Mouse (Mus musculus): ENCODE results near the gene Bhlhe23. TPM values are rescaled to one million over a fixed set of nuclear protein-coding genes. Genes with fewer than 3 reads are reported as not detected.

The Bhlhe23 gene
- polyA plus RNA-seq, 1 experiment from 2014 or later: not detected

GRCm38 (mm10) chr2:180742820-180743219 is 33.9 kb downstream of the Bhlhe23 start:
- Histone ChIP-seq H3K27ac (replicated peaks) (no peak overlapping the region), H3K4me3 (no peak overlapping the region), H3K9ac (no peak overlapping the region), H3K9me3 (no peaks in the 10 kb centered on the region), H3K4me2 (no peak overlapping the region), H3K36me3 (no peaks in the 10 kb centered on the region), H3K4me1 (no peaks in the 10 kb centered on the region), H3K27me3 (replicated peaks) (peaks cover 39% of the 10 kb centered on the region)
- 74% methylated on average over 6 of the region's 6 CpGs for WGBS
- ATAC-seq (ENCODE audit: extremely low read depth, insufficient number of reproducible peaks, low FRiP score, low TSS enrichment): no peak

DNA sequence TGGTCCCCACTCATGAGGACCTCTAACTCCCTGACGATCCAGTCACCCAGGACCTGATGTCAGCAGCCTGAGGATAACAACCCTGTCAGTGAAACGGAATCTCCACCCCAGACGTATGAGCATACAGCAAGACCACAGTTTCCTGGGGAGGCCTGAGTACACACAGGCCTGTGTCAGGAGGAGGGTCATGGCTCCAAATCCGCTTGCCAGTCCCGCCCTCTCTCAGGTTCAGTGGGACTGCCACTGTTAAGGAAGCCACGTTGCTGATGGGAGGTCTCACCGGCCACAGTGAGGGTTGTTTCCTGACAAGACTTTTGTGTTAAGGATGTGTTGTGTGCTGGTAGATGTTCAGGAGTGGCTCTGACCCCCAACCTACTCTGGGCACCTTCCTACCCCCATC is 35.3 kb downstream of the Bhlhe23 start:
- no peak for ATAC-seq (ENCODE audit: extremely low read depth, insufficient number of reproducible peaks, low FRiP score, low TSS enrichment)
- no peaks in the 10 kb centered on the region for H3K9me3 ChIP-seq
- no peaks in the 10 kb centered on the region for H3K36me3 ChIP-seq
- WGBS: 61% methylated on average over 7 of the region's 7 CpGs
- H3K4me3 ChIP-seq: no peak overlapping the region
- no peak overlapping the region for H3K4me2 ChIP-seq
- H3K27me3 ChIP-seq (replicated peaks): peaks cover 30% of the 10 kb centered on the region
- H3K27ac ChIP-seq (replicated peaks): no peak overlapping the region
- no peaks in the 10 kb centered on the region for H3K4me1 ChIP-seq
- H3K9ac ChIP-seq: no peak overlapping the region

GRCm38 (mm10) chr2:180740349-180740748 is 36.4 kb downstream of the Bhlhe23 start:
- Histone ChIP-seq H3K4me3 (no peak overlapping the region), H3K4me1 (no peaks in the 10 kb centered on the region), H3K27ac (replicated peaks) (no peak overlapping the region), H3K27me3 (replicated peaks) (peaks cover 24% of the 10 kb centered on the region), H3K9me3 (no peaks in the 10 kb centered on the region), H3K36me3 (no peaks in the 10 kb centered on the region), H3K9ac (no peak overlapping the region), H3K4me2 (no peak overlapping the region)
- 27% methylated on average over 3 of the region's 3 CpGs for WGBS
- ATAC-seq (ENCODE audit: extremely low read depth, insufficient number of reproducible peaks, low FRiP score, low TSS enrichment): no peak

GRCm38 (mm10) chr2:180737984-180738383 is 38.7 kb downstream of the Bhlhe23 start:
- peaks cover 30% of the 10 kb centered on the region for H3K27me3 ChIP-seq (replicated peaks)
- no peaks in the 10 kb centered on the region for H3K4me1 ChIP-seq
- H3K4me2 ChIP-seq: no peak overlapping the region
- no peak for ATAC-seq (ENCODE audit: extremely low read depth, insufficient number of reproducible peaks, low FRiP score, low TSS enrichment)
- no peaks in the 10 kb centered on the region for H3K9me3 ChIP-seq
- no peak overlapping the region for H3K27ac ChIP-seq (replicated peaks)
- 54% methylated on average over 2 of the region's 2 CpGs for WGBS
- H3K9ac ChIP-seq: no peak overlapping the region
- no peaks in the 10 kb centered on the region for H3K36me3 ChIP-seq
- H3K4me3 ChIP-seq: no peak overlapping the region

DNA sequence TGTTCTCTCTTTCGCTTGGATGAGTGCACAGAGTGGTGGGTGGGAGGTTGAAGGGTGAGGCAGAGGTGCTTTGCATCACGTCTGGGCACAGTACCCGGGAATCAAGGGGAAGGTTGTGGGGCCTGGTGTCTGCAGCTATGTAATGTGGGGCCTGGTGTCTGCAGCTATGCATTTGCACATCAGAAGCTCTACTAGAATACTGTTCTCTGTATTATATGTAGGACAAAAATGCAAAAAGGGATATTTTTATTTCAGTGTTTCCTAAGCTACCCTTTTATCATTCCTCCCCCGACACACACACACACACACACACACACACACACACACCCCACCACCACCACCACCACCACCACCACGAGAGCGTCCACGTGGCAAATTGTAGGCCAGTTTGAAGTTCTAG is 41.5 kb downstream of the Bhlhe23 start:
- 0 out of 2 replicates have a peak, but pooled peaks cover 2% of the 10 kb centered on the region for H3K4me1 ChIP-seq
- H3K4me3 ChIP-seq: no peak overlapping the region
- no peak overlapping the region for H3K9ac ChIP-seq
- WGBS: 73% methylated on average over 7 of the region's 7 CpGs
- no peaks in the 10 kb centered on the region for H3K36me3 ChIP-seq
- H3K27ac ChIP-seq (replicated peaks): no peak overlapping the region
- no peak overlapping the region for H3K4me2 ChIP-seq
- ATAC-seq (ENCODE audit: extremely low read depth, insufficient number of reproducible peaks, low FRiP score, low TSS enrichment): no peak
- peaks cover 26% of the 10 kb centered on the region for H3K27me3 ChIP-seq (replicated peaks)
- H3K9me3 ChIP-seq: no peaks in the 10 kb centered on the region

- ATAC-seq (ENCODE audit: extremely low read depth, insufficient number of reproducible peaks, low FRiP score, low TSS enrichment): no peak
- Histone ChIP-seq H3K36me3 (no peaks in the 10 kb centered on the region), H3K4me3 (no peak overlapping the region), H3K9ac (no peak overlapping the region), H3K4me2 (no peak overlapping the region), H3K27ac (replicated peaks) (no peak overlapping the region), H3K4me1 (0 out of 2 replicates have a peak, but pooled peaks cover 2% of the 10 kb centered on the region), H3K27me3 (replicated peaks) (peaks cover 24% of the 10 kb centered on the region; the same call in 1 of the 2 replicates), H3K9me3 (no peaks in the 10 kb centered on the region)
- WGBS: 60% methylated on average over 6 of the region's 6 CpGs
These were observed 44.7 kb downstream of the Bhlhe23 start for GRCm38 (mm10) chr2:180731984-180732383.

DNA sequence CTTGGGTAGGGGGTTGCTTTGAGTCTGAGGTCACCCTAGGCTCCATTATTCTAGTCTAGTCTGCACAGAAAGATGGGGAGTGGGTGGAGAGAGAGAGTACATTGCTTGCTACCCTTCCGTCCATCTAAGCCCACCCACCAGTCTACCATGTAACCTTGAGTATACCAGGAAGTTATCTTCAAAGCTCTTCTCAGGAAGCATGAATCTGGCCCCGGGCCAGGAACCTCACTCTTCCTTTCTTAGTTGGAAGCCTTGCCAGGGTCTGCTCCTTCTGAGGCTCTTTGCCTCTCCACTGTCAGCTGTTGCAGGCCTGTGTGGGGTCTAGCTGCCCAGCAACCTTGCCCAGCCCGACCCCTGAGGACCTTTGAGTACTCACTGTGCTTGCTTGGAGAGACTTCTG is 45.7 kb downstream of the Bhlhe23 start:
- Histone ChIP-seq H3K27me3 (replicated peaks) (peaks cover 24% of the 10 kb centered on the region; the same call in 1 of the 2 replicates), H3K9ac (no peak overlapping the region), H3K27ac (replicated peaks) (no peak overlapping the region), H3K9me3 (no peaks in the 10 kb centered on the region), H3K4me3 (no peak overlapping the region), H3K36me3 (no peaks in the 10 kb centered on the region), H3K4me2 (no peak overlapping the region), H3K4me1 (0 out of 2 replicates have a peak, but pooled peaks cover 2% of the 10 kb centered on the region)
- WGBS: 52% methylated on average over 3 of the region's 3 CpGs
- no peak for ATAC-seq (ENCODE audit: extremely low read depth, insufficient number of reproducible peaks, low FRiP score, low TSS enrichment)

- H3K4me1 ChIP-seq: peaks cover 18% of the 10 kb centered on the region
- H3K36me3 ChIP-seq: peaks cover 15% of the 10 kb centered on the region
- no peak overlapping the region for H3K27ac ChIP-seq (replicated peaks)
- H3K27me3 ChIP-seq (replicated peaks): peaks cover 9% of the 10 kb centered on the region; the same call in 1 of the 2 replicates
- ATAC-seq (ENCODE audit: extremely low read depth, insufficient number of reproducible peaks, low FRiP score, low TSS enrichment): no peak
- H3K4me2 ChIP-seq: no peak overlapping the region
- no peak overlapping the region for H3K4me3 ChIP-seq
- no peak overlapping the region for H3K9ac ChIP-seq
- no peaks in the 10 kb centered on the region for H3K9me3 ChIP-seq
- WGBS: 52% methylated on average over 4 of the region's 4 CpGs
These were observed 49.1 kb downstream of the Bhlhe23 start for GRCm38 (mm10) chr2:180727613-180728021.

DNA sequence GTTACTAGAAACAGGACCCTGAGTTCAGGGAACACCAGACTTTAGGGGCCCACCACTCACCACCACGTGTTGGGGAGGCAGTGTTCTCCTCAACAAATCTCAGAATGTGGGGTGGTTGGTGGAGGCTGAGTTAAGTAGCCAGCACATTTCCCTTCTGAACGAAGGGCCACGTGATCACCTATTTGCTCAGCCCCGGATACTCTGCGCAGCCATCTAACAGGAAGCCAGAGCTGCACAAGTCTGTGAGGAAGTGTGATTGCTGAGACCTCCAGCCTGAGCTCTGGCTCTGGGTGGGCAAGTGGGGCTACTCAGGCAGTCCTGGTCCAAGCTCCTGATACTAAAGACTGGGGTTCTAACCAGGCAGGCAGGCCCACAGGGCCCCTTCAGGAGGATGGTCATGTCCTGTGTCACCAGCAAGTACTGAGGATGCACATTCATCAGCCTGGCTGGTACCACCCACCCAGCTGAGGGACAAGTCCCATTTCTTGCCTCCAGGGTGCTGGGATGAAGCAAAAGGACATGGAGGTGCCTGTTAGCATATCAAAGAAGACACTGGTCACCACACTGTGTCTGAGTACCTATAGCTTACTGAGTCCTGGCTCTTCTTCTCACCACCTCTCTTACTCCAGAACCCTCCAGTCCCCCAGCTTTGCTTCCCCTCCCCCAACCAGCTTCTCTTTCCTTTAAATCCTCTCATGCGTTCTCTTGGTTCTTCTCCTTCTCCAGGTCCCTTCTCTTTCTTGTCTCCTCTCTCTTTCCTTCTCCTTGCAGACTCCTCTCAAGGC is 49.9 kb downstream of the Bhlhe23 start:
- H3K27ac ChIP-seq (replicated peaks): no peak overlapping the region
- peaks cover 5% of the 10 kb centered on the region; the same call in 1 of the 2 replicates for H3K27me3 ChIP-seq (replicated peaks)
- H3K36me3 ChIP-seq: peaks cover 22% of the 10 kb centered on the region
- H3K4me1 ChIP-seq: peaks cover 18% of the 10 kb centered on the region
- H3K9ac ChIP-seq: no peak overlapping the region
- H3K9me3 ChIP-seq: no peaks in the 10 kb centered on the region
- 49% methylated on average over 6 of the region's 6 CpGs for WGBS
- no peak for ATAC-seq (ENCODE audit: extremely low read depth, insufficient number of reproducible peaks, low FRiP score, low TSS enrichment)
- H3K4me2 ChIP-seq: no peak overlapping the region
- H3K4me3 ChIP-seq: no peak overlapping the region

- H3K36me3 ChIP-seq: peaks cover 30% of the 10 kb centered on the region
- no peak for ATAC-seq (ENCODE audit: extremely low read depth, insufficient number of reproducible peaks, low FRiP score, low TSS enrichment)
- H3K4me1 ChIP-seq: peaks cover 15% of the 10 kb centered on the region
- H3K4me2 ChIP-seq: peak overlapping the region; percentile 65; the same call in 1 of the 2 replicates
- H3K9me3 ChIP-seq: no peaks in the 10 kb centered on the region
- no peak overlapping the region for H3K4me3 ChIP-seq
- 0 out of 2 replicates have a peak, but pooled peaks cover 5% of the 10 kb centered on the region for H3K27me3 ChIP-seq (replicated peaks)
- H3K27ac ChIP-seq (replicated peaks): no peak overlapping the region
- H3K9ac ChIP-seq: no peak overlapping the region
- WGBS: 7% methylated on average over 8 of the region's 8 CpGs
These were observed 50.7 kb downstream of the Bhlhe23 start for GRCm38 (mm10) chr2:180725856-180726629.

GRCm38 (mm10) chr2:180725414-180725778 is 51.3 kb downstream of the Bhlhe23 start:
- Histone ChIP-seq H3K27me3 (replicated peaks) (0 out of 2 replicates have a peak, but pooled peaks cover 5% of the 10 kb centered on the region), H3K36me3 (peaks cover 37% of the 10 kb centered on the region), H3K9me3 (no peaks in the 10 kb centered on the region), H3K9ac (peak overlapping the region; percentile 63), H3K4me2 (peak overlapping the region; percentile 65), H3K27ac (replicated peaks) (no peak overlapping the region), H3K4me3 (peak overlapping the region; percentile 35), H3K4me1 (peaks cover 15% of the 10 kb centered on the region)
- no peak for ATAC-seq (ENCODE audit: extremely low read depth, insufficient number of reproducible peaks, low FRiP score, low TSS enrichment)
- WGBS: 5% methylated on average over 6 of the region's 6 CpGs
